Mouse (Mus musculus) hindbrain, embryonic 10.5 days (tissue): ENCODE results near the gene Adam17. TPM values are rescaled to one million over a fixed set of nuclear protein-coding genes. Genes with fewer than 3 reads are reported as not detected.
"Not testable (repeated sequence)": the region's sequence is repeated elsewhere in the genome, so short reads cannot be mapped to it uniquely, and the experiment has no call there.

ENCODE experiments used
- DNase-seq: peaks from one replicate; pipeline ENCODE4 v3.0.0-alpha.2; 2017; ENCODE audit warnings: low spot score
- H3K27ac ChIP-seq: fragments of 300-500 bp; sonication (generic); 2 replicates; pipeline ENCODE4 v1.5.1; 2016; ENCODE audit warnings: mild to moderate bottlenecking, moderate library complexity
- H3K27me3 ChIP-seq: fragments of 300-500 bp; sonication (generic); 2 replicates; pipeline ENCODE4 v1.6.1; 2016; ENCODE audit warnings: mild to moderate bottlenecking; ENCODE audit not compliant: poor library complexity, insufficient read depth, severe bottlenecking
- H3K36me3 ChIP-seq: fragments of 300-500 bp; sonication (generic); 2 replicates; pipeline ENCODE4 v1.6.1; 2016; ENCODE audit warnings: mild to moderate bottlenecking, moderate library complexity
- H3K4me1 ChIP-seq: fragments of 300-500 bp; sonication (generic); replicated peaks from 2 replicates; pipeline ENCODE4 v1.6.1; 2016; ENCODE audit warnings: mild to moderate bottlenecking
- H3K4me3 ChIP-seq: fragments of 300-500 bp; sonication (generic); 2 replicates; pipeline ENCODE4 v1.5.1; 2016; ENCODE audit warnings: mild to moderate bottlenecking, moderate library complexity
- H3K9me3 ChIP-seq: fragments of 300-500 bp; sonication (generic); 2 replicates; pipeline ENCODE4 v1.6.1; 2016; ENCODE audit warnings: mild to moderate bottlenecking, moderate library complexity
- WGBS: fragments of 180-500 bp; shearing (Covaris S2); methylation state at CpG from one replicate; pipeline ENCODE4 v1.1.7; 2016; 5-methylcytosine and 5-hydroxymethylcytosine counted together
- polyA plus RNA-seq: library from polyadenylated mRNA; unstranded; fragments of >200 nt; fragmentation: Nextera tagmentation; extraction: Ambion mirVana; gene quantifications from 2 replicates; pipeline ENCODE4 v1.2.1, GENCODE M21; 2016

The Adam17 gene
- polyA plus RNA-seq = 31.8 and 40.7 TPM in 2 replicates

- no peaks in the 10 kb centered on the region for H3K9me3 ChIP-seq
- under 1% methylated on average over 55 of the region's 55 CpGs for WGBS
- peaks cover 8% of the 10 kb centered on the region for H3K4me1 ChIP-seq
- DNase-seq = peak; percentile 95
- 0 out of 2 replicates have a peak, but pooled peaks cover 3% of the 10 kb centered on the region for H3K36me3 ChIP-seq
- H3K27ac ChIP-seq = peak within 1 kb of the TSS; percentile 96
- H3K27me3 ChIP-seq = no peaks in the 10 kb centered on the region
- peak within 1 kb of the TSS; percentile 81 for H3K4me3 ChIP-seq
Observed at GRCm38 (mm10) chr12:21373100-21373819, at the start of gene Adam17. Adam17 (minus strand) TSS chr12:21373632.

GRCm38 (mm10) chr12:21418621-21419131, 45.2 kb upstream of the Adam17 start:
- DNase-seq = peak; percentile 22
- Histone ChIP-seq H3K36me3 (peaks cover 21% of the 10 kb centered on the region), H3K4me1 (peaks cover 26% of the 10 kb centered on the region), H3K4me3 (peak overlapping the region; percentile 86), H3K9me3 (peaks cover 17% of the 10 kb centered on the region), H3K27ac (peak overlapping the region; percentile 99; the same call in 1 of the 2 replicates), H3K27me3 (no peaks in the 10 kb centered on the region)
- WGBS = 39% methylated on average over 11 of the region's 11 CpGs

GRCm38 (mm10) chr12:21418083-21418482, 44.7 kb upstream of the Adam17 start:
- peaks cover 26% of the 10 kb centered on the region for H3K4me1 ChIP-seq
- peaks cover 23% of the 10 kb centered on the region for H3K9me3 ChIP-seq
- H3K27me3 ChIP-seq = no peaks in the 10 kb centered on the region
- H3K36me3 ChIP-seq = peaks cover 27% of the 10 kb centered on the region
- 8% methylated on average over 10 of the region's 10 CpGs for WGBS
- peak overlapping the region; percentile 86 for H3K4me3 ChIP-seq
- H3K27ac ChIP-seq = peak overlapping the region; percentile 99
- DNase-seq = no peak

GRCm38 (mm10) chr12:21417100-21418070, 44.0 kb upstream of the Adam17 start, which contains the start of gene Ywhaq:
Ywhaq (minus strand) TSS chr12:21417637.
- peak; percentile 99 for DNase-seq
- Histone ChIP-seq H3K4me3 (peak within 1 kb of the TSS; percentile 86), H3K4me1 (peaks cover 26% of the 10 kb centered on the region), H3K27me3 (no peaks in the 10 kb centered on the region), H3K36me3 (peaks cover 34% of the 10 kb centered on the region), H3K9me3 (peaks cover 30% of the 10 kb centered on the region), H3K27ac (peak within 1 kb of the TSS; percentile 99)
- WGBS = under 1% methylated on average over 103 of the region's 103 CpGs

- peak; percentile 31 for DNase-seq
- Histone ChIP-seq H3K27ac (peak overlapping the region; percentile 91), H3K4me3 (peak overlapping the region; percentile 86), H3K36me3 (peaks cover 43% of the 10 kb centered on the region), H3K27me3 (no peaks in the 10 kb centered on the region), H3K9me3 (peaks cover 37% of the 10 kb centered on the region), H3K4me1 (peaks cover 26% of the 10 kb centered on the region)
- under 1% methylated on average over 15 of the region's 15 CpGs for WGBS
Observed at GRCm38 (mm10) chr12:21416506-21416905, 43.1 kb upstream of the Adam17 start.

- Histone ChIP-seq H3K4me3 (no peak overlapping the region), H3K36me3 (peaks cover 99% of the 10 kb centered on the region), H3K4me1 (peaks cover 11% of the 10 kb centered on the region), H3K9me3 (peaks cover 67% of the 10 kb centered on the region), H3K27me3 (no peaks in the 10 kb centered on the region), H3K27ac (no peak overlapping the region)
- 92% methylated on average over 2 of the region's 2 CpGs for WGBS
- DNase-seq = no peak
Observed at GRCm38 (mm10) chr12:21410620-21411019, 37.2 kb upstream of the Adam17 start.

- H3K9me3 ChIP-seq = peaks cover 60% of the 10 kb centered on the region
- H3K27me3 ChIP-seq = no peaks in the 10 kb centered on the region
- peaks cover 1% of the 10 kb centered on the region; the same call in 1 of the 2 replicates for H3K4me1 ChIP-seq
- WGBS = 95% methylated on average over 3 of the region's 3 CpGs
- peaks cover 99% of the 10 kb centered on the region for H3K36me3 ChIP-seq
- H3K27ac ChIP-seq = no peak overlapping the region
- no peak for DNase-seq
- H3K4me3 ChIP-seq = no peak overlapping the region
Observed at GRCm38 (mm10) chr12:21409651-21410050, 36.2 kb upstream of the Adam17 start.

- H3K27me3 ChIP-seq = no peaks in the 10 kb centered on the region
- no peak for DNase-seq
- WGBS = 93% methylated on average over 2 of the region's 2 CpGs
- peaks cover 99% of the 10 kb centered on the region for H3K36me3 ChIP-seq
- H3K27ac ChIP-seq = no peak overlapping the region
- peaks cover 52% of the 10 kb centered on the region for H3K9me3 ChIP-seq
- no peak overlapping the region for H3K4me3 ChIP-seq
- no peaks in the 10 kb centered on the region for H3K4me1 ChIP-seq
Observed at GRCm38 (mm10) chr12:21408789-21409367, 35.4 kb upstream of the Adam17 start.

GRCm38 (mm10) chr12:21402771-21403170, 29.3 kb upstream of the Adam17 start:
- 97% methylated on average over 5 of the region's 5 CpGs for WGBS
- H3K4me3 ChIP-seq = no peak overlapping the region
- DNase-seq = no peak
- no peak overlapping the region for H3K27ac ChIP-seq
- H3K9me3 ChIP-seq = 0 out of 2 replicates have a peak, but pooled peaks cover 7% of the 10 kb centered on the region
- peaks cover 99% of the 10 kb centered on the region for H3K36me3 ChIP-seq
- no peaks in the 10 kb centered on the region for H3K4me1 ChIP-seq
- H3K27me3 ChIP-seq = no peaks in the 10 kb centered on the region

- no peak overlapping the region for H3K27ac ChIP-seq
- 95% methylated on average over 2 of the region's 2 CpGs for WGBS
- no peaks in the 10 kb centered on the region for H3K9me3 ChIP-seq
- no peaks in the 10 kb centered on the region for H3K27me3 ChIP-seq
- peaks cover 44% of the 10 kb centered on the region for H3K36me3 ChIP-seq
- no peak for DNase-seq
- H3K4me3 ChIP-seq = no peak overlapping the region
- H3K4me1 ChIP-seq = no peaks in the 10 kb centered on the region
Observed at GRCm38 (mm10) chr12:21386201-21386600, 12.8 kb upstream of the Adam17 start.

GRCm38 (mm10) chr12:21378765-21379346, 5.4 kb upstream of the Adam17 start:
- H3K4me1 ChIP-seq, H3K4me3 ChIP-seq, H3K27ac ChIP-seq, DNase-seq, H3K36me3 ChIP-seq, H3K9me3 ChIP-seq, H3K27me3 ChIP-seq: not testable (repeated sequence)
- 86% methylated on average over 6 of the region's 6 CpGs for WGBS
